Mouse (Mus musculus) liver, embryonic 14.5 days (tissue): ENCODE measurements around the gene Mast1. TPM values are rescaled to one million over a fixed set of nuclear protein-coding genes. Genes with fewer than 3 reads are reported as not detected.

ENCODE experiments used
- ATAC-seq: fragments of 200-750 bp; cut with Nextera tagmentation; 2 replicates; pipeline ENCODE4 v1.8.0; 2017; ENCODE audit warnings: moderate number of reproducible peaks, mild to moderate bottlenecking, moderate library complexity; ENCODE audit not compliant: insufficient read depth
- DNase-seq, 3 experiments: peaks; one replicate each; pipeline ENCODE4 v3.0.0-alpha.2; 2012 to 2013; ENCODE audit warnings: low read depth in 3 of 3, low spot score in 3 of 3
- H3K27ac ChIP-seq: fragments of 300-500 bp; sonication (generic); 2 replicates; pipeline ENCODE4 v1.5.1; 2014; ENCODE audit warnings: moderate library complexity, mild to moderate bottlenecking, control low read depth, inconsistent platforms
- H3K27me3 ChIP-seq: fragments of 300-500 bp; sonication (generic); 2 replicates; pipeline ENCODE4 v1.6.1; 2014; ENCODE audit warnings: mild to moderate bottlenecking, low read length, moderate library complexity; ENCODE audit not compliant: control insufficient read depth, insufficient read depth
- H3K36me3 ChIP-seq: fragments of 300-500 bp; sonication (generic); replicated peaks from 2 replicates; pipeline ENCODE4 v1.6.1; 2014; ENCODE audit warnings: low read depth; ENCODE audit not compliant: control insufficient read depth, insufficient read depth
- H3K4me1 ChIP-seq, 2 experiments: fragments of 200-500 bp in 1 of 2; fragments of 300-500 bp in 1 of 2; sonication (generic) in 1 of 2; replicated peaks; 2 replicates each; pipeline ENCODE4 v1.6.1; 2012 to 2014; ENCODE audit warnings: antibody characterized with exemption in 1 of 2, inconsistent platforms in 1 of 2, low read length in 1 of 2; ENCODE audit not compliant: control insufficient read depth in 2 of 2, insufficient read depth in 2 of 2
- H3K4me2 ChIP-seq: fragments of 300-500 bp; sonication (generic); 2 replicates; pipeline ENCODE4 v1.6.1; 2014; ENCODE audit warnings: low read depth, mild to moderate bottlenecking, control low read depth, moderate library complexity
- H3K4me3 ChIP-seq, 2 experiments: fragments of 200-500 bp in 1 of 2; fragments of 300-500 bp in 1 of 2; sonication (generic) in 1 of 2; 2 replicates each; pipeline ENCODE4 v1.5.1; 2012 to 2014; ENCODE audit warnings: low read depth in 2 of 2, low read length in 2 of 2, mild to moderate bottlenecking in 2 of 2, control low read depth in 1 of 2, inconsistent platforms in 1 of 2, moderate library complexity in 1 of 2; ENCODE audit not compliant: insufficient read depth in 1 of 2
- H3K9ac ChIP-seq: fragments of 300-500 bp; sonication (generic); replicated peaks from 2 replicates; pipeline ENCODE4 v1.6.1; 2014; ENCODE audit warnings: mild to moderate bottlenecking, control low read depth, moderate library complexity
- H3K9me3 ChIP-seq: fragments of 300-500 bp; sonication (generic); 2 replicates; pipeline ENCODE4 v1.6.1; 2016; ENCODE audit warnings: low read length, mixed read lengths; ENCODE audit not compliant: control insufficient read depth
- CTCF ChIP-seq: IDR thresholded peaks from 2 replicates; pipeline ENCODE4 v1.5.1; 2016; ENCODE audit warnings: antibody characterized with exemption, low read depth, control low read depth
- EP300 ChIP-seq: IDR thresholded peaks from 2 replicates; pipeline ENCODE4 v1.6.1; 2016; ENCODE audit warnings: antibody characterized with exemption, low read depth
- WGBS: fragments of 180-500 bp; shearing (Covaris S2); extraction: QIAGEN DNeasy Blood & Tissue Kit; methylation state at CpG from one replicate; pipeline ENCODE4 v1.1.7; 2014; ENCODE audit not compliant: insufficient replicate concordance; 5-methylcytosine and 5-hydroxymethylcytosine counted together
- polyA plus RNA-seq, 2 experiments: library from polyadenylated mRNA; depleted of rRNA in 1 of 2; stranded (reverse) in 1 of 2; unstranded in 1 of 2; fragments of >200 nt; fragmentation: Nextera tagmentation in 1 of 2; extraction: Ambion mirVana in 1 of 2; gene quantifications; 2 replicates each; pipeline versions ENCODE4 v1.2.1 to v1.2.3; 2012 to 2014

The Mast1 gene
- polyA plus RNA-seq, 2 experiments = 0.06 to 0.14 TPM

DNA sequence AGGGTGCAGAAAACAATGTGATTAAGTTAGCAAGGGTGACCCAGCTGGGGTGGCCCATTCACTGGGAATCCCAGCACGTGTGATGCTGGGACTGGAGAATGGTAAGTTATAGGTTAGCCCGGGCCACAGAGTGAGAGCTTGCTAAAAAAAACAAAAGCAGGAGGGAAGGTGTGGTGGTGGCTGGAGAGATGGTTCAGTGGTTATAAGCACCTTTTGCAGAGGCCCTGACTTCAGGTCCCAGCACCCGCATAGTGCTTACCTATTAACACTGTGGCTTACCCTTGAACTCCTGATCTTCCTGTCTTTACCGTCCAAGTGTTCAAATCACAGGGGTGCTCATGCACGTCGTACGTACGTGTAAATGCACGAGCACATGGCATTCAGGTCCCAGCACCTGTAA is 30.1 kb downstream of the Mast1 start:
- WGBS = 79% methylated on average over 9 of the region's 9 CpGs
- DNase-seq = no peak
- H3K4me1 ChIP-seq = peaks cover 4 to 22% of the 10 kb centered on the region in 2 experiments
- ATAC-seq = no peak
- no peak overlapping the region; the same call in 1 of the 2 replicates for H3K4me2 ChIP-seq
- no peak overlapping the region for H3K4me3 ChIP-seq
- H3K36me3 ChIP-seq = peaks cover 26% of the 10 kb centered on the region
- H3K27me3 ChIP-seq = no peaks in the 10 kb centered on the region; the same call in 1 of the 2 replicates
- H3K9me3 ChIP-seq = no peaks in the 10 kb centered on the region
- H3K27ac ChIP-seq = peak overlapping the region; percentile 20
- no peak overlapping the region for H3K9ac ChIP-seq
- TF ChIP-seq EP300 (0 out of 2 replicates have a peak, but pooled peaks have one; percentile 16), CTCF (no peak)

DNA sequence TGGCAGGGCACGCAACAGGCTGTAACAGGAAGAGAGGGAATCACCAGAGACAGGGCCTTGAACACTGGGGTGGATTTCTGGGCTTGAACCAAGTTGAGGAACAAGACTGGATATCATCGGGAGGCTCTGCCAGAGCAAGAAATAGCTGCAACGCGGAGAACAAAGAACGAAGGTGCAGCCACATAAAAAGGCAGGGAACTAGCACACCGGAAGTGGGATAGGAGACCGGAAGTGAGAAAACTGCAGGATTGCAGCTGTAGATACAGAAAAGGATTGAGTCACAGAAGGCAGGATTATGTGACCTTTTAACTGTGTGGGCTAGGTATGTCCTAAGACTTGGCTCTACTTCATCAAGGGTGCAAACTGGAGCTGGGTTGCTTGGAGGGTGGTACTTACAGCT is 32.8 kb downstream of the Mast1 start:
- H3K4me3 ChIP-seq = peak overlapping the region; percentile 29 to 77; a peak in 3 of 4 replicates
- H3K4me1 ChIP-seq = peaks cover 20 to 28% of the 10 kb centered on the region in 2 experiments
- WGBS = 90% methylated on average over 7 of the region's 7 CpGs
- no peaks in the 10 kb centered on the region for H3K9me3 ChIP-seq
- H3K4me2 ChIP-seq = peak overlapping the region; percentile 97
- TF ChIP-seq EP300 (no peak), CTCF (no peak)
- DNase-seq = no peak
- H3K27me3 ChIP-seq = no peaks in the 10 kb centered on the region
- no peak for ATAC-seq
- peaks cover 26% of the 10 kb centered on the region for H3K36me3 ChIP-seq
- H3K9ac ChIP-seq = no peak overlapping the region
- no peak overlapping the region for H3K27ac ChIP-seq

DNA sequence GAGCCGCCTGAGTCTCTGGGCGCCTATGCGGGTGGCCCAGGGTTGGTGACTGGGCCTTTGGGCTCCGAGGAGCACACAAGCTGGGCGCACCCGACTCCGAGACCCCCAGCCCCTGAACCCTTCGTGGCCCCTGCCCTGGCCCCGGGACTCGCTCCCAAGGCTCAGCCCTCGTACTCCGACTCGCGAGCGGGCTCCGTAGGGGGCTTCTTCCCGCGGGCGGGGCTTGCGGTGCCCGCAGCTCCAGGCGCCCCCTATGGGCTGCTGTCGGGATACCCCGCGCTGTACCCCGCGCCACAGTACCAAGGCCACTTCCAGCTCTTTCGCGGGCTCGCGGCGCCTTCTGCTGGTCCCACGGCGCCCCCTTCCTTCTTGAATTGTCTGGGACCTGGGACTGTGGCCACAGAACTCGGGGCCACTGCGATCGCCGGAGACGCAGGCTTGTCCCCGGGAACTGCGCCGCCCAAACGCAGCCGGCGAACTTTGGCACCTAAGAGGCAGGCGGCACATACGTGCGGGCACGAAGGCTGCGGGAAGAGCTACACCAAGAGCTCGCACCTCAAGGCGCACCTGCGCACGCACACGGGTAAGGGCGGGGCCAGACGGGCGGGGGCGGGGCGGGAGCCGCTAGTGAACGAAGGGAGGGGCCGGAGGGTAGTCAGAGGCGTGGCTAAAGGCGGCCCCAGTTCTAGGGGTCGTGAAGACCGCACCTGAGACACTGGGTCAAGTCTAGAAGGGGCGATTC is 34.1 kb downstream of the Mast1 start:
- ATAC-seq (peak; percentile 69), DNase-seq (peak; percentile 72 to 78 (median 73))
- peaks cover 26% of the 10 kb centered on the region for H3K36me3 ChIP-seq
- H3K4me1 ChIP-seq = peaks cover 24 to 30% of the 10 kb centered on the region in 2 experiments
- peak overlapping the region; percentile 77 to 92 for H3K4me3 ChIP-seq
- no peaks in the 10 kb centered on the region for H3K27me3 ChIP-seq
- H3K27ac ChIP-seq = peak overlapping the region; percentile 97
- 0 out of 2 replicates have a peak, but pooled peaks have one; percentile 36 for TF ChIP-seq EP300
- peak; percentile 91 for TF ChIP-seq CTCF
- peak overlapping the region; percentile 99 for H3K9ac ChIP-seq
- H3K9me3 ChIP-seq = no peaks in the 10 kb centered on the region
- WGBS = under 1% methylated on average over 68 of the region's 68 CpGs
- H3K4me2 ChIP-seq = peak overlapping the region; percentile 97

DNA sequence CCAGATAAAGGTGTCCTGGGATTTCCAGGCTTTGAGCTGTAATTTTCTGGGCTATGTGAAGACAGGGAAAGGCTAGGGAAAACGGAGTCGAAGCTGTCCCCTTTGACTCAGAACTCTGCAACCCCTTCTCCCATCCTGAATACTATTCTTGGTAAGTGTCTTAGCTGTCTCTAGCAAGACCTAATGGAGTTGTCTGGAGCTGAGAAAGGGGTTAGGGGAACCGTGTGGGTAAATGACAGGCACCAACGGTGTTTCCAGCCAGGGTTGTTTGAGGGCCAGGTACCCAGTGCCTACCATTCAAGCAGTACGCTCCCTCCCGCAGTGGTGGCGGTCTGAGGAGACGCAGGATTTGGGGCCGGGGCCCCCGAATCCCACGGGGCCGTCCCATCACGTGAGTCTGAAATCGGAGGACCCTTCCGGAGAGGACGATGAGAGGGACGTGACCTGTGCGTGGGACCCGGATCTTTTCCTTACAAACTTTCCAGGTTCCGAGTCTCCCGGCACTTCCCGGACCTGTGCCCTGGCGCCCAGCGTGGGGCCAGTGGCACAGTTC is 34.7 kb downstream of the Mast1 start:
- no peak for TF ChIP-seq EP300
- no peak for TF ChIP-seq CTCF
- Histone ChIP-seq H3K27me3 (no peaks in the 10 kb centered on the region), H3K9me3 (no peaks in the 10 kb centered on the region), H3K4me3 (peak overlapping the region; percentile 77 to 92), H3K27ac (peak overlapping the region; percentile 97), H3K4me2 (peak overlapping the region; percentile 97), H3K36me3 (peaks cover 26% of the 10 kb centered on the region), H3K9ac (peak overlapping the region; percentile 99), H3K4me1 (peaks cover 24 to 27% of the 10 kb centered on the region in 2 experiments)
- 1% methylated on average over 24 of the region's 24 CpGs for WGBS
- ATAC-seq = no peak
- no peak for DNase-seq

DNA sequence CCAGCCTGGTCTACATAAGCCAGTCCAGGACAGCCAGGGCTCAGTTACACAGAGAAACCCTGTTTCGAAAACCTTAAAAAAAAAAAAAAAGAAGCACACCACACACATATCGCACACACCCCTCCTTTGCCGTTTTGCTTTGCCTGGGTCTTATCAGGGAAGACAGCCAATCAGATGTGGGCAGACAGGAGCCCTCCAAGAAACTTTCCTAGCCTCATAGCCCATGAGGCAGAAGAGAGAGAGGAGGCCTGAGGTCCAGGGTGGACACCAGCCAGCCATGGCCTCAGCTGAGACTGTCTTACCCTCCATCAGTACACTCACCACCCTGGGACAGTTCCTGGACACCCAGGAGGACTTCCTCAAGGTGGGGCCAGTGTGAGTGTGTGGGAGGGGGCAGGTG is 35.4 kb downstream of the Mast1 start, which contains the start of gene Klf1:
Klf1 (plus strand) TSS at position 177 of the 400 bp plus-strand sequence.
- DNase-seq (peak; percentile 88 to 91 (median 88)), ATAC-seq (peak; percentile 66)
- no peaks in the 10 kb centered on the region for H3K9me3 ChIP-seq
- peak within 1 kb of the TSS; percentile 97 for H3K4me2 ChIP-seq
- peak within 1 kb of the TSS; percentile 97 for H3K27ac ChIP-seq
- no peaks in the 10 kb centered on the region for H3K27me3 ChIP-seq
- peaks cover 26% of the 10 kb centered on the region for H3K36me3 ChIP-seq
- WGBS = 14% methylated on average over 3 of the region's 3 CpGs
- TF ChIP-seq EP300 (peak; percentile 81), CTCF (peak; percentile 5; the same call in 1 of the 2 replicates)
- peak within 1 kb of the TSS; percentile 77 to 92 for H3K4me3 ChIP-seq
- H3K9ac ChIP-seq = peak within 1 kb of the TSS; percentile 99
- peaks cover 24 to 27% of the 10 kb centered on the region in 2 experiments for H3K4me1 ChIP-seq
